Mouse (Mus musculus): ENCODE measurements around the gene Zfyve21. TPM values are rescaled to one million over a fixed set of nuclear protein-coding genes. Genes with fewer than 3 reads are reported as not detected.
A peak's percentile ranks its signal among the peaks of the same experiment; 100 is the strongest.

Gene Zfyve21
- polyA plus RNA-seq, 1 experiment from 2014 or later, result 89.3 TPM

GRCm38 (mm10) chr12:111803538-111803937 is 10.4 kb upstream of the Zfyve21 start:
- no peaks in the 10 kb centered on the region for H3K9me3 ChIP-seq (ENCODE audit: control insufficient read depth, low read length)
- 0 out of 4 replicates have a peak, but pooled peaks cover 0 to 2% of the 10 kb centered on the region in 2 experiments for H3K4me1 ChIP-seq (ENCODE audit: control insufficient read depth in 2 of 2, insufficient read depth in 2 of 2, low read length in 2 of 2)
- no peaks in the 10 kb centered on the region for H3K27me3 ChIP-seq (ENCODE audit: control insufficient read depth, insufficient read depth, low read length)
- no peak overlapping the region for H3K9ac ChIP-seq (ENCODE audit: low read length)
- H3K4me3 ChIP-seq (ENCODE audit: control insufficient read depth in 1 of 2, insufficient read depth in 1 of 2, low read depth in 1 of 2, low read length in 2 of 2), result no peak overlapping the region
- no peak overlapping the region for H3K4me2 ChIP-seq (ENCODE audit: low read length)
- no peak overlapping the region for H3K27ac ChIP-seq (replicated peaks in 1 of 2; ENCODE audit: control insufficient read depth in 1 of 2, insufficient read depth in 1 of 2, low read depth in 2 of 2, low read length in 2 of 2)
- WGBS, result 86% methylated on average over 5 of the region's 5 CpGs
- peaks cover 88% of the 10 kb centered on the region for H3K36me3 ChIP-seq (ENCODE audit: control insufficient read depth, insufficient read depth, low read length)
- ATAC-seq (ENCODE audit: insufficient number of reproducible peaks, insufficient read depth, low FRiP score, low read depth), result no peak

DNA sequence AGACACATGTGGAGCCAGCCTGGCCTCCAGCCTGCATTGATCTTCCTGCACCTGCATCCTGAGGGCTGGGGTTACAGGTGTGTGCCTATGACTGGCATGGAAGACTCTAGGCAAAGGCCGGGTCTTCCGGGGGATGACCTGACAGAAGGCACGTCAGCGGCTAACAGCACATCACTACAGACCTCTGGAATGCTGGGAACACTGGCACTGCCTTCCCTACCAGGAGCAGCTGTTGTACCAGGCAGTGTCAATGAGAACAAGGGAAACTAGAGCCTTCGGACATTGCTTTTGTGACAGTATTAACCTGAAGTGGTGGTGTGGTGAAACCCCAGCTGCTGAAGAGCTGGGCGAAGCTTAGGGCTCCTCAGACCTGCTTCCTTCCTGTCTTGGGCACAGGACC is 5.2 kb upstream of the Zfyve21 start:
- no peak for ATAC-seq (ENCODE audit: insufficient number of reproducible peaks, insufficient read depth, low FRiP score, low read depth)
- Histone ChIP-seq H3K27ac (replicated peaks in 1 of 2; ENCODE audit: control insufficient read depth in 1 of 2, insufficient read depth in 1 of 2, low read depth in 2 of 2, low read length in 2 of 2) (no peak overlapping the region), H3K9ac (ENCODE audit: low read length) (no peak overlapping the region), H3K9me3 (ENCODE audit: control insufficient read depth, low read length) (no peaks in the 10 kb centered on the region), H3K27me3 (ENCODE audit: control insufficient read depth, insufficient read depth, low read length) (no peaks in the 10 kb centered on the region), H3K4me2 (ENCODE audit: low read length) (no peak overlapping the region), H3K36me3 (ENCODE audit: control insufficient read depth, insufficient read depth, low read length) (peaks cover 57% of the 10 kb centered on the region), H3K4me3 (ENCODE audit: control insufficient read depth in 1 of 2, insufficient read depth in 1 of 2, low read depth in 1 of 2, low read length in 2 of 2) (no peak overlapping the region), H3K4me1 (ENCODE audit: control insufficient read depth in 2 of 2, insufficient read depth in 2 of 2, low read length in 2 of 2) (peaks cover 6 to 18% of the 10 kb centered on the region in 2 experiments; a peak in 3 of 4 replicates)
- WGBS, result 85% methylated on average over 6 of the region's 6 CpGs

DNA sequence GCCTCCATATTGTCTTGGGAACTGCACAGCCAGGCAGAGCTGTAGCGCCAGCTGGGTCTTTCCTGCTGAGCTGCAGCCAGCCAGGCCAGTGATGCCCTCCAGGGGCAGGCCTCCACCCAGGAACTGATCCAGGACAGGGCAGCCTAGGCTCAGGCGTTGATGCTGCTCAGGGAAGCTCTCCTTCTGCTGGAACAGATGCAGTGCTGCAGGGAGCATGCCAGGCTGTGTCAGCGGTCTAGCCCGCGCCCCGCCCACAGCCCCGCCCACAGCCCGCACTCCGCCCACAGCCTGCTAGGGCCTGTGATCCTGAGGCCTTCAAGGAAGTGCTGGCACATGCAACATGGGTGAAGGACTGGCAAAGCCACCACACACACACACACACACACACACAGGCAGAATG is 4.2 kb upstream of the Zfyve21 start:
- 0 out of 2 replicates have a peak, but pooled peaks have one; percentile 13 for ATAC-seq (ENCODE audit: insufficient number of reproducible peaks, insufficient read depth, low FRiP score, low read depth)
- no peak overlapping the region; a peak in 1 of 4 replicates for H3K27ac ChIP-seq (replicated peaks in 1 of 2; ENCODE audit: control insufficient read depth in 1 of 2, insufficient read depth in 1 of 2, low read depth in 2 of 2, low read length in 2 of 2)
- no peaks in the 10 kb centered on the region for H3K27me3 ChIP-seq (ENCODE audit: control insufficient read depth, insufficient read depth, low read length)
- no peak overlapping the region for H3K4me2 ChIP-seq (ENCODE audit: low read length)
- H3K9me3 ChIP-seq (ENCODE audit: control insufficient read depth, low read length), result no peaks in the 10 kb centered on the region
- H3K36me3 ChIP-seq (ENCODE audit: control insufficient read depth, insufficient read depth, low read length), result peaks cover 47% of the 10 kb centered on the region
- 6% methylated on average over 9 of the region's 9 CpGs for WGBS
- H3K9ac ChIP-seq (ENCODE audit: low read length), result no peak overlapping the region
- peaks cover 6 to 19% of the 10 kb centered on the region in 2 experiments; a peak in 3 of 4 replicates for H3K4me1 ChIP-seq (ENCODE audit: control insufficient read depth in 2 of 2, insufficient read depth in 2 of 2, low read length in 2 of 2)
- no peak overlapping the region for H3K4me3 ChIP-seq (ENCODE audit: control insufficient read depth in 1 of 2, insufficient read depth in 1 of 2, low read depth in 1 of 2, low read length in 2 of 2)

DNA sequence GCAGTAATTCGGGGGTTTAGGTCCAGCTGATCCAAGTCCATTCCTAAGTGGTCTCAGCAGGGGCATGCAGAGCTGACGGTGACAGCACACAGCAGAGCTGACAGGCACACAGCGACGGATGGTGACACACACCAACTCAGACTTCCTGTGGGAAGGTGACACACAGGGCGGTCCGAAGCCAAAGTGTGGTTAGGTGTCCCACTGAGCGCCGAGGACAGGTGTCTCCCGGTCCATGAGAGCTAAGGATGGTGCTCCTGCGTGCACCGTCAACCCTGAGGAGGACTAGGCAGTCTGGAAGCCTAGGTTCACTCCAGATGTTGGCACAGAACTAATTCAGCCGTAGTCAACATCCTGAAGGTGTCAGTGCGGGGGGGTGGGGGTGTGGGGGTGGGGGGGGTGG is 1.9 kb upstream of the Zfyve21 start:
- H3K4me2 ChIP-seq (ENCODE audit: low read length), result no peak overlapping the region
- H3K9ac ChIP-seq (ENCODE audit: low read length), result no peak overlapping the region
- no peaks in the 10 kb centered on the region for H3K9me3 ChIP-seq (ENCODE audit: control insufficient read depth, low read length)
- H3K4me1 ChIP-seq (ENCODE audit: control insufficient read depth in 2 of 2, insufficient read depth in 2 of 2, low read length in 2 of 2), result peaks cover 21 to 42% of the 10 kb centered on the region in 2 experiments
- H3K4me3 ChIP-seq (ENCODE audit: control insufficient read depth in 1 of 2, insufficient read depth in 1 of 2, low read depth in 1 of 2, low read length in 2 of 2), result no peak overlapping the region
- H3K27ac ChIP-seq (replicated peaks in 1 of 2; ENCODE audit: control insufficient read depth in 1 of 2, insufficient read depth in 1 of 2, low read depth in 2 of 2, low read length in 2 of 2), result no peak overlapping the region
- WGBS, result 86% methylated on average over 13 of the region's 13 CpGs
- peaks cover 25% of the 10 kb centered on the region for H3K36me3 ChIP-seq (ENCODE audit: control insufficient read depth, insufficient read depth, low read length)
- H3K27me3 ChIP-seq (ENCODE audit: control insufficient read depth, insufficient read depth, low read length), result no peaks in the 10 kb centered on the region
- no peak for ATAC-seq (ENCODE audit: insufficient number of reproducible peaks, insufficient read depth, low FRiP score, low read depth)

DNA sequence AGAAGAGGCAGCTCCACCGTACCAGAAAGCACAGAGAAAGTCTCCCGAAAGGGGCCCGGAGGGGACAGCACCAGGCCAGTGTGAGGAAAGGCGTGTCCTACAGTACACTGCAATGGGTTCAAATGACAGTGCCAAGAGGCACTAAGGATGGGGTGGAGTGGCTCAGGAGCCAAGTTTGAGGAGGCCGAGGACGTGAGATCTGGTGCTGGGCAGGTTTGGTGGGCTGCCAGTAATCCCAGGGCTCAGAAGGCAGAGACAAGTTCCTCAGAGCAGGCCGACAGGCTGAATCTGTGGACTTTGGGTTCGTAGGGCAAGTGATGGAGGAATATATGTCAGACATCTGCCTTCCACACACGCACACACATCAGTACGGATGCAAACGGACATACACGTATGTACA is 1.4 kb upstream of the Zfyve21 start:
- Histone ChIP-seq H3K27ac (replicated peaks in 1 of 2; ENCODE audit: control insufficient read depth in 1 of 2, insufficient read depth in 1 of 2, low read depth in 2 of 2, low read length in 2 of 2) (no peak overlapping the region), H3K4me2 (ENCODE audit: low read length) (peak overlapping the region; percentile 88), H3K4me1 (ENCODE audit: control insufficient read depth in 2 of 2, insufficient read depth in 2 of 2, low read length in 2 of 2) (peaks cover 22 to 44% of the 10 kb centered on the region in 2 experiments), H3K36me3 (ENCODE audit: control insufficient read depth, insufficient read depth, low read length) (peaks cover 19% of the 10 kb centered on the region), H3K27me3 (ENCODE audit: control insufficient read depth, insufficient read depth, low read length) (no peaks in the 10 kb centered on the region), H3K9me3 (ENCODE audit: control insufficient read depth, low read length) (no peaks in the 10 kb centered on the region), H3K4me3 (ENCODE audit: control insufficient read depth in 1 of 2, insufficient read depth in 1 of 2, low read depth in 1 of 2, low read length in 2 of 2) (peak overlapping the region; percentile 75 to 78; a peak in 3 of 4 replicates), H3K9ac (ENCODE audit: low read length) (peak overlapping the region; percentile 79; the same call in 1 of the 2 replicates)
- 62% methylated on average over 12 of the region's 12 CpGs for WGBS
- no peak for ATAC-seq (ENCODE audit: insufficient number of reproducible peaks, insufficient read depth, low FRiP score, low read depth)

DNA sequence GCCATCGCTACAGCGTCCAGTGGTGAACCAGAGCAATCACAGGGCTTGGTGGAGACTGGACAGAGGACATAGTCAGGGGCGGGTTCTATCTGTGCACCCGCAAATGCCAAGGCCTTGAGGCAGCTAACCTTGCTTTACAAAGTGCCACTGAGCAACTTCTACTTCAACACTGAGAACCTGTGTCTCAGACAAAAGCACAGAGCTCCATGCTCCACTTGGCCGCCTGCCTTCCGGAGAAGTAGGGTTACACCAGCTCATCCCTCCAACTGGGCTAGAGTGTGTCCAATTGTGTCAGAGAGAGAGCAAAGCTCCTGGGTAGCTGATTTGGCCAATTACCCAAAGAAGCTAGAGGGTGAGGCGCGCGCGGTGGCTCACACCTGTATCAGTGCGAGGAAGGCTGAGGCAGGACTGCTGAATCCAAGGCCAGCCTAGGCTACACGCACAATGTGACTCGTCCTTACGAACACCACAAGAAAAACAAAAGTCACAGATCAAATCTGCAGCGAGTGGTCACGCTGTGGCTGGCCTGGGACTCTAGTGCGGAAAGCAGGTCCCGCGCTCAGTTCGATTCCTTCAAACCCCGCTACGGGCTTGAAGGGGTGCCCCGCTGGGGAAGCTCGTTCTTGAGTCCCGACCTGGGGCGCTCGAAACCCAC is 732 bp upstream of the Zfyve21 start:
- peak overlapping the region; percentile 79 for H3K9ac ChIP-seq (ENCODE audit: low read length)
- H3K4me3 ChIP-seq (ENCODE audit: control insufficient read depth in 1 of 2, insufficient read depth in 1 of 2, low read depth in 1 of 2, low read length in 2 of 2), result peak overlapping the region; percentile 75 to 78
- peak overlapping the region; percentile 88 for H3K4me2 ChIP-seq (ENCODE audit: low read length)
- ATAC-seq (ENCODE audit: insufficient number of reproducible peaks, insufficient read depth, low FRiP score, low read depth), result no peak; the same call in 1 of the 2 replicates
- H3K27me3 ChIP-seq (ENCODE audit: control insufficient read depth, insufficient read depth, low read length), result no peaks in the 10 kb centered on the region
- H3K27ac ChIP-seq (replicated peaks in 1 of 2; ENCODE audit: control insufficient read depth in 1 of 2, insufficient read depth in 1 of 2, low read depth in 2 of 2, low read length in 2 of 2), result peak overlapping the region in 1 of 2 experiments; percentile 51; a peak in 1 of 4 replicates
- peaks cover 13% of the 10 kb centered on the region for H3K36me3 ChIP-seq (ENCODE audit: control insufficient read depth, insufficient read depth, low read length)
- H3K4me1 ChIP-seq (ENCODE audit: control insufficient read depth in 2 of 2, insufficient read depth in 2 of 2, low read length in 2 of 2), result peaks cover 22 to 44% of the 10 kb centered on the region in 2 experiments
- WGBS, result 5% methylated on average over 27 of the region's 27 CpGs
- H3K9me3 ChIP-seq (ENCODE audit: control insufficient read depth, low read length), result no peaks in the 10 kb centered on the region

DNA sequence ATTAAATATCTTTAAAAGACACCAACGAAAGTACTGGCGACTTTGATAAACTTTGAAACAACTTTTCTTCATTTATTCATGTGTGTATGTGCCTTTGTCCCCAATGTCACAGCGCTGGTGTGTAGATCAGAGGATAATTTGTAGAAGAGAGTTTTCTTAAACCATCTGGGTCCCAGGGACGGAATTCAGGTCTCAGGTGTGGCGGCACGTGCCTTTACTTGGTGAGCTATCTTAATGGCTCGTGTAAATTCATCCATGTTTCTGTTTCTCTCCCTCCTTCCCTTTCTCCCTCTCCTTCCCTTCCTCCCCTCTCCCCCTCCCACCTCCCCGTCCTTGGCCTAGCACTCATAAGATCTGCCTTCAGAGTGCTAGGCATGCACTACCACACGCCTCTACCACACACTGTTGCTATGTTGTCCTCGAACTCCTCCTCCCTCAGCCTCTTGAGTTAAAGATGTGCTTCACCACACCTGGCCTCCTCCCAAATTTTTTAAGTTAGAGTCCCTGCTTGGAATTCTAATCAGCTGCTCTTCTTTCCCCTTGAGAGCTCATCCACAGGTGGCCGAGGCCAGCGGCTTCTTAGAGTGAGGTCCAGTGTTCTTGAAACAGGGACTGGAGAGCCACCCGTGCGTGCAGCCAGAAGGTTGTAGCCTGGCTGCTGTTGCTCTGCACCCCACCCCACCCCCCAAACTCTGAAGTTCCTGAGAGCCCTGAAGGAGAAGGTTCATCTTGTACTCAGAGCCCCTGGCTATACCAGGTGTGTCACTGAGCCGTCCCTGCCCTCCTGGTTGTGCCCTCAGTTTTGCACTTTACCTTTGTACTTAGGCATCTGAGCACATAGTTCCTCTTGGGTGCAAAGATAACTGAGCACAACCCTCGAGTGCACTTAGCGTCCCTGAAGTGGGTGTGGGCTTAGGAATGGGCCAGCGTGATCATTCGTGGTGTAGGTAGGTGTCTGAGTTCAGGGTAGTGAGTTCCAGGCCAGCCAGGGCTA is 1.1 kb downstream of the Zfyve21 start:
- Histone ChIP-seq H3K36me3 (ENCODE audit: control insufficient read depth, insufficient read depth, low read length) (no peaks in the 10 kb centered on the region), H3K27ac (replicated peaks in 1 of 2; ENCODE audit: control insufficient read depth in 1 of 2, insufficient read depth in 1 of 2, low read depth in 2 of 2, low read length in 2 of 2) (peak overlapping the region in 1 of 2 experiments; percentile 92; a peak in 3 of 4 replicates), H3K27me3 (ENCODE audit: control insufficient read depth, insufficient read depth, low read length) (no peaks in the 10 kb centered on the region), H3K4me3 (ENCODE audit: control insufficient read depth in 1 of 2, insufficient read depth in 1 of 2, low read depth in 1 of 2, low read length in 2 of 2) (peak overlapping the region; percentile 61 to 75), H3K9me3 (ENCODE audit: control insufficient read depth, low read length) (no peaks in the 10 kb centered on the region), H3K9ac (ENCODE audit: low read length) (peak overlapping the region; percentile 77), H3K4me1 (ENCODE audit: control insufficient read depth in 2 of 2, insufficient read depth in 2 of 2, low read length in 2 of 2) (peaks cover 21 to 45% of the 10 kb centered on the region in 2 experiments), H3K4me2 (ENCODE audit: low read length) (peak overlapping the region; percentile 80)
- 17% methylated on average over 19 of the region's 19 CpGs for WGBS
- no peak for ATAC-seq (ENCODE audit: insufficient number of reproducible peaks, insufficient read depth, low FRiP score, low read depth)

Measured in heart, embryonic 14.5 days (tissue).